Mouse (Mus musculus) heart, embryonic 15.5 days (tissue): Measurements from ENCODE around the gene C530008M17Rik. TPM values are rescaled to one million over a fixed set of nuclear protein-coding genes. Genes with fewer than 3 reads are reported as not detected.

Source experiments
- ATAC-seq: fragments of 200-750 bp; cut with Nextera tagmentation; replicated peaks from 2 replicates; pipeline ENCODE4 v1.8.0; 2017; ENCODE audit warnings: low read depth, moderate TSS enrichment; ENCODE audit not compliant: insufficient number of reproducible peaks, insufficient read depth, low FRiP score
- H3K27ac ChIP-seq: fragments of 300-500 bp; sonication (generic); 2 replicates; pipeline ENCODE4 v1.5.1; 2015; ENCODE audit warnings: mild to moderate bottlenecking, inconsistent platforms
- H3K27me3 ChIP-seq: fragments of 300-500 bp; sonication (generic); 2 replicates; pipeline ENCODE4 v1.6.1; 2015; ENCODE audit warnings: inconsistent platforms
- H3K36me3 ChIP-seq: fragments of 300-500 bp; sonication (generic); 2 replicates; pipeline ENCODE4 v1.6.1; 2015; ENCODE audit warnings: mild to moderate bottlenecking, inconsistent platforms
- H3K4me1 ChIP-seq: fragments of 300-500 bp; sonication (generic); replicated peaks from 2 replicates; pipeline ENCODE4 v1.6.1; 2015; ENCODE audit warnings: inconsistent platforms
- H3K4me2 ChIP-seq: fragments of 300-500 bp; sonication (generic); 2 replicates; pipeline ENCODE4 v1.6.1; 2015; ENCODE audit warnings: inconsistent platforms, mild to moderate bottlenecking, moderate library complexity
- H3K4me3 ChIP-seq: fragments of 300-500 bp; sonication (generic); 2 replicates; pipeline ENCODE4 v1.5.1; 2015; ENCODE audit warnings: mild to moderate bottlenecking, inconsistent platforms
- H3K9ac ChIP-seq: fragments of 300-500 bp; sonication (generic); 2 replicates; pipeline ENCODE4 v1.6.1; 2015; ENCODE audit warnings: mild to moderate bottlenecking, inconsistent platforms
- H3K9me3 ChIP-seq: fragments of 300-500 bp; sonication (generic); replicated peaks from 2 replicates; pipeline ENCODE4 v1.6.1; 2016; ENCODE audit warnings: inconsistent platforms
- WGBS: fragments of 180-500 bp; shearing (Covaris S2); methylation state at CpG from one replicate; pipeline ENCODE4 v1.1.7; 2015; ENCODE audit warnings: mixed read lengths; 5-methylcytosine and 5-hydroxymethylcytosine counted together
- polyA plus RNA-seq: library from polyadenylated mRNA; unstranded; fragments of >200 nt; fragmentation: Nextera tagmentation; extraction: Ambion mirVana; gene quantifications from 2 replicates; pipeline ENCODE4 v1.2.1, GENCODE M21; 2015

Gene C530008M17Rik
- polyA plus RNA-seq, 1 experiment from 2014 or later, result 32.4 TPM

DNA sequence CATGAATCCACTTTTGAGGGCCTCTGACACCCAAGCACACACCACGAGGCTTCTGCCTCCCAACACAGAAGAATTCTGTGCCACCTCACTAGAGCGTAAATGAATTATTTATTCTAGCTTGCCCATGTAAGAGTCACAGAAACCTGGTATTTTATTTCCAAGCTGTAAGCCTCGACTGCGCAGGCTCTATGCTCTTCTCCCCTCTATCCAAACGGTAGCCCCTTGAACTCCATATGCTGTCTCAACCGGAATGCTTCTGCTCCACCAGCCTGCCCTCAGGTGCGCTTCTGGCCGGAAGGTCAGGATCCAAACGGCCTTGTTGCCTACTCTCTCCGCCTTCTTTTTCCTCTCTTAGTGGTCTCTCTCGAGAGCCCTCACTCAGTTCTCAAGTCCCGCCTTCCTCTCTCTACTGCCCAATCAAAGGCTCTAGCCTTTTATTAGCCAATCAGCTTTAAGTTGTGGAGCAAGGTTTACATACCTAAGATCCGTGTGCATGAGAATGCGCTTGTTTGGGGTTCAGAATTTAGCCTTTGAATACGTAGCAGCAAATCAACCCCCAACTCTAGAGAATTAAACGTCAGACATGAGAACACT lies 212.5 kb downstream of the C530008M17Rik start:
- Histone ChIP-seq H3K27ac (no peak overlapping the region), H3K36me3 (peaks cover 8% of the 10 kb centered on the region; the same call in 1 of the 2 replicates), H3K27me3 (no peaks in the 10 kb centered on the region), H3K4me2 (peak overlapping the region; percentile 60), H3K9ac (0 out of 2 replicates have a peak overlapping the region, but pooled peaks have one; percentile 28), H3K9me3 (no peaks in the 10 kb centered on the region), H3K4me3 (peak overlapping the region; percentile 43), H3K4me1 (peaks cover 19% of the 10 kb centered on the region)
- WGBS, result 39% methylated on average over 16 of the region's 16 CpGs
- peak; percentile 51; the same call in 1 of the 2 replicates for ATAC-seq

DNA sequence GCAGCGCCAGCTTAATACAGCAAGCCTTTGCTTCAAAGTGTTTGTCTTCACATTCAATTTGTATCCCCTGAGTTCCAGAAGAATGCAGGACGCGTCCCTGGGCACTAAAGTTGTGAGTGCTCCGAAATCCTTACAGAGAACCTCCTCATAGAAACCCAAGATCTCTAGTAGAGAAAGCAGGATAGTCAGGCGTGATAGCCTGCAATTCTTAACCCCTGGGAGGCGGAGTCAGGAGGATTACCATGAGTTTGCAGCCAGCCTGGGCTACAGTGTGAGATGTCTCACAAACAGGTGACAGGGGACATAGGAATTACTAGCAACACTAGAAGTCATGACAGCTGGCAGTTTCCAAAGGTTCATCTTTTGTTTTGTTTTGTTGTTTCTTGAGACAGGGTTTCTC lies 213.2 kb downstream of the C530008M17Rik start:
- no peaks in the 10 kb centered on the region for H3K27me3 ChIP-seq
- peak overlapping the region; percentile 43 for H3K4me3 ChIP-seq
- peaks cover 12% of the 10 kb centered on the region for H3K36me3 ChIP-seq
- no peaks in the 10 kb centered on the region for H3K9me3 ChIP-seq
- no peak overlapping the region for H3K27ac ChIP-seq
- 56% methylated on average over 6 of the region's 6 CpGs for WGBS
- H3K4me1 ChIP-seq, result peaks cover 19% of the 10 kb centered on the region
- H3K4me2 ChIP-seq, result peak overlapping the region; percentile 60
- no peak overlapping the region for H3K9ac ChIP-seq
- no peak for ATAC-seq

DNA sequence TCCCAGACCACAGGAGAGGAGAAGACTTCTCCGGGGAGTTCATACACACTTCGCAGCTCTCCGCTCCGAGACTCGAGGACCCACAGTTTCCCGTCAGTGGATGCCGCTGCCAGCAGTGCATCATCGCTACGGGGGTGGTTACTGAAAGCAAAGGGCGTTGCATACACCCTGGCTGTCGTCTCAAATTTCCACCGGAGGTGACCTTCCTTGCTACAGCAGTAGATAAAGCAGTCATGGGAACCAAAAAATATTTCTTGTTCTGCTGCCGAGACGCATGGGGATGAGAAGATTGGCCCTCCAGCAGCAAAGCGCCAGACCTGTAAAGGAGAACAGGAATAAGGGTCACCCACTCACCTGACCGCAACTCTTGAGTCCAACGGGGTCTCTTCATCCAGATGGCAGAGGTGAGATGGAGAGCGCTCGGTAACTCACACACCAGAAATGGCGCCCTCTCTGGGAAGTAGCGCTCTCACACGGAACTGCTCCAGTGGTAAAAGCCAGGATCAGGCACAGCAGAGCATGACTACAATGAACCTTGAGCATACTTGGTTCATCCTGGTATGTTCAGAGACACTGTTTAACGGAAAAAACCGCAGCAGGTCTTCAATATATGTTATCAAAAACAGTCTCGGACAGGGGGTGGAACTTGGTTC lies 219.9 kb downstream of the C530008M17Rik start:
- Histone ChIP-seq H3K27me3 (no peaks in the 10 kb centered on the region), H3K9ac (no peak overlapping the region), H3K27ac (peak overlapping the region; percentile 62), H3K36me3 (peaks cover 9% of the 10 kb centered on the region), H3K4me2 (peak overlapping the region; percentile 47), H3K9me3 (no peaks in the 10 kb centered on the region), H3K4me3 (peak overlapping the region; percentile 27), H3K4me1 (no peaks in the 10 kb centered on the region)
- ATAC-seq, result peak; percentile 85; the same call in 1 of the 2 replicates
- WGBS, result 61% methylated on average over 25 of the region's 25 CpGs

DNA sequence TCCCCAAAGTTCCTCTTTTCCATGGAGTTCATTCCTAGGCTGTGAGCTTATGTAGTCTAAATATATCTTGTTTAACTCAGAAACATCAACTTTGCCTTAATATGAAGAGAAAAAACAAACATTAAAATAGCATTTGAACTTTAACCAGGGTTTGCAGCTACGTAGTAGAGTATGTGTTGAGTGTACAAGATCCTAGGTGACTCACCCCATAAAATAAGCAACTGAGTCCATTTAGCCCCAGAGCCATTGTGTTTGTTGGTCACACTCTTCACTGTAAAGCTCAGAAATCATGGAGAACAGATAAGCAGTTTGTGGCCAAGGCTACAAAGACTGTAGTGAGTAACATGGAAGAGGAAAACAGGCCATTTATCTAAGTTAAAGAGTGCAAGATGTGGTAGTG lies 227.8 kb downstream of the C530008M17Rik start:
- Histone ChIP-seq H3K9me3 (no peaks in the 10 kb centered on the region), H3K27ac (no peak overlapping the region), H3K4me3 (no peak overlapping the region), H3K27me3 (no peaks in the 10 kb centered on the region), H3K4me1 (no peaks in the 10 kb centered on the region), H3K36me3 (peaks cover 44% of the 10 kb centered on the region), H3K4me2 (no peak overlapping the region), H3K9ac (no peak overlapping the region)
- WGBS, result 90% methylated on average over 1 of the region's 1 CpGs
- no peak for ATAC-seq

DNA sequence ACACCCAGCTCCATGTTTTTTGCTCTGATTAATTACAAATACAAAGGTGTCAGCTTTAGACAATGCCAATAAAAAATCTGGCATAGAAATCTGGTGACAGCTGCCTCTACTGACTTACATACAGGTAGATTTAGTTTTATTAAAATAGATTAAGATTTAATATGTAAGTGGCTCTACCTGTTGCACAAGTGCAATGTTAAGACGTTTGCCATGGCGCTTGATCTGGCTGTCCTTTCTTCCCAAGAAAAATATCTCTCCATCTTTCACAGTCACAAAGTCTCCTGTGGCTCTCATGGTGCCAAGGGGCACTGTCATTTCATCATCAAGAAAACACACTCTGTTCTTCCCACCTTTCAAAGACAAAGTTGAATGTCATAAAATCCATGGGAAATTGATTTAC lies 230.7 kb downstream of the C530008M17Rik start:
- Histone ChIP-seq H3K4me2 (no peak overlapping the region), H3K4me3 (no peak overlapping the region), H3K4me1 (no peaks in the 10 kb centered on the region), H3K27me3 (no peaks in the 10 kb centered on the region), H3K9me3 (no peaks in the 10 kb centered on the region), H3K36me3 (peaks cover 49% of the 10 kb centered on the region), H3K9ac (no peak overlapping the region), H3K27ac (no peak overlapping the region)
- WGBS, result 91% methylated on average over 2 of the region's 2 CpGs
- no peak for ATAC-seq

DNA sequence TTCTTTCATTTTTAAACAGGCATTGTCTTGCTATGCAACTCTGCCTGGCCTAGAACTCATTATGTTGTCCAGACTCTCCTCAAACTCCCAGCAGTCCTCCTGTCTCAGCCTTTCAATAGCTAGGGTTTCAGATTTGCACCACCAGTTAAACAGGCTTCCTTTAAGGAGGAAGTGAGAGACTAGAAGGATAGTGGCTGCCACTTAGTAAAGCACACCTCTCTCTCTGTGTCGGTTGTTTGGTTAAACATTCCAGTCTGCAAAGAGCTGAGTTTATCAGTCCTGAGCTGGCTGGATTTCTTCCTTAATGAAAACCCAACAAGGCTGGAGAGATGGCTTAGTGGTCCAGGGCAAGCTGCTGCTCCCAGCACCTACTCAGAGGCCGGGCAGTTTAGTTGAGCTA lies 236.3 kb downstream of the C530008M17Rik start:
- no peak for ATAC-seq
- H3K27ac ChIP-seq, result no peak overlapping the region
- WGBS, result 51% methylated on average over 2 of the region's 2 CpGs
- H3K36me3 ChIP-seq, result peaks cover 29% of the 10 kb centered on the region; the same call in 1 of the 2 replicates
- H3K4me2 ChIP-seq, result no peak overlapping the region
- H3K27me3 ChIP-seq, result no peaks in the 10 kb centered on the region
- H3K9me3 ChIP-seq, result no peaks in the 10 kb centered on the region
- H3K9ac ChIP-seq, result no peak overlapping the region
- no peak overlapping the region for H3K4me3 ChIP-seq
- no peaks in the 10 kb centered on the region for H3K4me1 ChIP-seq

DNA sequence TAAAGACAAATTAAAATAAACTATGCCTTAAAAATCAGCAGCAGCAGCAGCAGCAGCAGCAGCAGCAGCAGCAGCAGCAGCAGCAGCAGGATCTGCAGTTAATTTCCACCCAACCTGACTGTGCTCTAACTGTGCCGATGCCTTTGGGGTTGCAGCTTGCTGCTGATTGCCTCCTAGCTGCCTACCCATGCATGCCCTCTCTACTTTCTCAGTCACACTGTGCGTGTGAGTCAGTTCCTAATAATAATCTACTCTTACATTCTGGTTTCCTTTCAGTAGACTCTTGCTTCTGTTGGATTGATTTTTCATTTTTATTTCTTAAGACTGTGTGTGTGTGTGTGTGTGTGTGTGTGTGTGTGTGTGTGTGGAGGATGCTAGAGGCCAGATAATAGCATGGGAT lies 236.8 kb downstream of the C530008M17Rik start:
- WGBS, result 72% methylated on average over 2 of the region's 2 CpGs
- no peaks in the 10 kb centered on the region for H3K4me1 ChIP-seq
- no peak overlapping the region for H3K9ac ChIP-seq
- peaks cover 27% of the 10 kb centered on the region; the same call in 1 of the 2 replicates for H3K36me3 ChIP-seq
- no peaks in the 10 kb centered on the region for H3K27me3 ChIP-seq
- ATAC-seq, result no peak
- no peak overlapping the region for H3K27ac ChIP-seq
- no peak overlapping the region for H3K4me3 ChIP-seq
- no peak overlapping the region for H3K4me2 ChIP-seq
- no peaks in the 10 kb centered on the region for H3K9me3 ChIP-seq

DNA sequence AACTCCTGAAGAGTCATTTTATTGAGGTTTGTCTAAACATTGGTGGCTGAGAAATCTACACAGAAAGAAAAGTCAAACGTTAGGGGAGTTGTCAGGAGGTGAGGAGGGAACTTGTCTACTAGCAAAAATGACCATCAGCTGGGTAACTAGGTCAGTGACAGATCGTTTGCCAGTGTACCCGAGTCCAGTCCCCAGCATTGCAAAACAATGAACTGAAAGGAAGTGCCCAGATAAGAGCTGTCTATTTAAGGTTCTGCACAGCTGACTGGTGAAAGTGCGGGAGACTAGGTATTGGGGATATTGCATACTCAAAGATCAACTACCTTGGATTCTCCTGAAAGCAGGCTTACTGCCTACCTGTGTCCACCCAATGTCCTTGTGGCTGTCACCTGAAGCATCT lies 245.8 kb downstream of the C530008M17Rik start:
- Histone ChIP-seq H3K9me3 (no peaks in the 10 kb centered on the region), H3K4me1 (peaks cover 10% of the 10 kb centered on the region; the same call in 1 of the 2 replicates), H3K36me3 (0 out of 2 replicates have a peak, but pooled peaks cover 3% of the 10 kb centered on the region), H3K27ac (no peak overlapping the region), H3K9ac (no peak overlapping the region), H3K4me2 (no peak overlapping the region), H3K4me3 (no peak overlapping the region), H3K27me3 (no peaks in the 10 kb centered on the region)
- ATAC-seq, result no peak
- 36% methylated on average over 4 of the region's 4 CpGs for WGBS

DNA sequence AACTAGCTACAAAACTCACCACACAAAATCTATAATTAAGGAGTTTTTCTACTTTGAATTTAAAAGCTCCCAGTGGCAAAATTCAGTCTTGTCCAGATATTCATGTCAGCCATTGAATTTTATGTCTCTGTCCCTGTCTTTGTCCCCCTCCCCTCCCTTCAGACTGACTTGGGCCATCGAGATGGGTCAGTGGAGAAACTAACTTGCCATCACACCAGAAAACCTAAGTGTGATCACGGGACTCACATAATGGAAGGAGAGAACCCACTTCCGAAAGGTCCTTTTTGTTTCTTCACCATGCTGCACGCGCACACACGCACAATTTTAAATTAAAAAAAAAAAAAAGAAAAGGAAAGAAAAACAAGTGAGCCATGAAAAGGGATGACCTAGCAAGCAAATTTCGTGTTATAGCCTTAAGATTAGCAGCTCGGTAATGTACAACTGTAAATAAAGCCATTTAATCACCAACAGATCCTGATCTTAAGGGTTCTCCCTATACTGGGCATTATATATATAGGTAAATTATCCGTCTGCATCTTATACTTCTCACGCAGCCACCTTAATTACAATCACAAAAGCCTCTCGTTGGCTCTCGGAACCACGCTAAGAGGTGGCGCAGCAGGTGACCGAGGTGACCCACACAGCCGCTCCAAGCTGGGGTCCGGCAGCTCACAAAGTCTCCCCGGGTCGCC lies 248.5 kb downstream of the C530008M17Rik start:
- WGBS, result under 1% methylated on average over 19 of the region's 19 CpGs
- no peaks in the 10 kb centered on the region for H3K27me3 ChIP-seq
- peak overlapping the region; percentile 72 for H3K4me3 ChIP-seq
- H3K9ac ChIP-seq, result peak overlapping the region; percentile 82
- 0 out of 2 replicates have a peak, but pooled peaks cover 3% of the 10 kb centered on the region for H3K36me3 ChIP-seq
- H3K27ac ChIP-seq, result peak overlapping the region; percentile 93
- H3K4me1 ChIP-seq, result peaks cover 10% of the 10 kb centered on the region; the same call in 1 of the 2 replicates
- no peaks in the 10 kb centered on the region for H3K9me3 ChIP-seq
- no peak for ATAC-seq
- H3K4me2 ChIP-seq, result peak overlapping the region; percentile 79

DNA sequence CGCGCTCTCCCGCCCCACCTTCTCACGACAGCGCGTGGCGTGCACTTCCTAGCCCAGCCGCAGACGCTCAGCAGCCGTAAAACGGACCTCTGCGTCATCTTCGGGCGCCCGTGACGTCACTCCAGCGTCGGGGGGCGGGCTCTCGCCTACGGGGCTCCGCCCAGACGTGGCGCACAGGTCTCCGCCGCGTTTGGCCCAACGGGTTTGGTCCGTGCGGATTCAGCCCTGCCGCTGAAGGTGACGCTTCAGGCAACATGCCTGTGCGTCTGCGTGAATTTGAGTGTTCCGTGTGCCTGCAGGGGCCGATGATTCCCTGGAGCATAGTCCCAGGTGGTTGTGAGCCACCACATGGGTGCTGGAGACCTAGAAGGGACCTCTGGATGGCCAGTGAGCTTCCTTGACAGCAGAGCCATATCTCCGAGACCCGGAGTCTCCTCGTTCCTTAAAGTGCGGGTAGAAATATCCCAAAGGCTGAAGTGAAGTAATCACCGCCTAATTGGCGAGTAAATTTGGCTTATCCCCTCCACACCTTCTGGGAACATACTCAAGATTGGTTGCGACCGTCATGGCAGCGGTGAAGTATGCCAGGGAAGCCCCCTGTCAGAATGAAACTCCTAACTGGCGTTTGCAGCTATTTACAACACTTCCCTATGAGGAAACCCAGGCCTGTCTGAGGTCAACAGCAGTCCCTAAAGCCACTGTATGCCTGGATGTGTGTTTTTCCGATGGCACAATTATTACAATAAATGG lies 249.3 kb downstream of the C530008M17Rik start, which contains the start of gene Aasdh:
Gene Aasdh, minus strand, starts transcription at position 110 of the 750 bp plus-strand sequence.
- peak within 1 kb of the TSS; percentile 72 for H3K4me3 ChIP-seq
- peak within 1 kb of the TSS; percentile 82 for H3K9ac ChIP-seq
- H3K36me3 ChIP-seq, result no peaks in the 10 kb centered on the region
- no peaks in the 10 kb centered on the region for H3K27me3 ChIP-seq
- H3K27ac ChIP-seq, result peak within 1 kb of the TSS; percentile 93
- H3K4me2 ChIP-seq, result peak within 1 kb of the TSS; percentile 79
- under 1% methylated on average over 47 of the region's 47 CpGs for WGBS
- H3K9me3 ChIP-seq, result no peaks in the 10 kb centered on the region
- peaks cover 10% of the 10 kb centered on the region; the same call in 1 of the 2 replicates for H3K4me1 ChIP-seq
- peak; percentile 94 for ATAC-seq

DNA sequence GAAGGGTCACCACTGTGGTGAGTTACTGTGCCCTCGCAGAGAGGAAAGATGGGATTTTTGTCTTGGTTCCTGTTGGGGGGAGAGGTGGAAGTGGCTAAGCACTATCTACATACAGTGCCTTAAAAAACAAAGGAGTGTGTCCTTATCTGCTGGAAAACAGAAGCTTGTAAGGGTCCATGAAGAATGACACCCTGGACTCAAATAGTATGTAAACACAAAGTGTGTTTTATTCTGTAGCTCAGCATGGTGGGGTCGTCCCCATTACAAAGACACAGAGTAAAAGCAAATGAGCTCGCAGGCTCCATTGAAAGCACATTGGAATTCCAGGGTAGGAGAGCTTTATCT lies 249.8 kb downstream of the C530008M17Rik start:
- ATAC-seq, result no peak
- 37% methylated on average over 3 of the region's 3 CpGs for WGBS
- Histone ChIP-seq H3K9ac (peak overlapping the region; percentile 82), H3K4me2 (peak overlapping the region; percentile 79), H3K4me1 (peaks cover 10% of the 10 kb centered on the region; the same call in 1 of the 2 replicates), H3K27ac (peak overlapping the region; percentile 93), H3K36me3 (no peaks in the 10 kb centered on the region), H3K9me3 (no peaks in the 10 kb centered on the region), H3K4me3 (peak overlapping the region; percentile 72), H3K27me3 (no peaks in the 10 kb centered on the region)
